Mouse (Mus musculus) MEL (cell line): Measurements from ENCODE around the gene Fosl1. TPM values are rescaled to one million over a fixed set of nuclear protein-coding genes. Genes with fewer than 3 reads are reported as not detected.

Experiments used
- DNase-seq: peaks from one replicate; pipeline ENCODE4 v3.0.0; 2011; ENCODE audit warnings: low read depth, low spot score
- H3K27ac ChIP-seq: 2 replicates; pipeline ENCODE4 v1.5.1; 2012; ENCODE audit warnings: low read depth, mild to moderate bottlenecking, control low read depth, low read length, moderate library complexity; ENCODE audit not compliant: control insufficient read depth
- H3K27me3 ChIP-seq, 2 experiments: fragments of 150-350 bp in 1 of 2; sonication (generic) in 1 of 2; 2 replicates each; pipeline ENCODE4 v1.6.1; 2012; ENCODE audit warnings: low read length in 2 of 2, mild to moderate bottlenecking in 2 of 2, improper control_type of control experiment in 1 of 2, moderate library complexity in 1 of 2; ENCODE audit not compliant: insufficient read depth in 2 of 2, control insufficient read depth in 1 of 2
- H3K36me3 ChIP-seq, 2 experiments: 2 replicates each; pipeline ENCODE4 v1.6.1; 2012 to 2014; ENCODE audit warnings: low read length in 2 of 2, improper control_type of control experiment in 1 of 2, inconsistent platforms in 1 of 2, mild to moderate bottlenecking in 1 of 2; ENCODE audit not compliant: insufficient read depth in 2 of 2, control insufficient read depth in 1 of 2
- H3K4me1 ChIP-seq, 2 experiments: fragments of 150-350 bp in 1 of 2; sonication (generic) in 1 of 2; 2 replicates each; pipeline ENCODE4 v1.6.1; 2012; ENCODE audit warnings: low read length in 2 of 2, improper control_type of control experiment in 1 of 2, mild to moderate bottlenecking in 1 of 2; ENCODE audit not compliant: insufficient read depth in 2 of 2, control insufficient read depth in 1 of 2
- H3K4me3 ChIP-seq, 2 experiments: fragments of 150-350 bp in 1 of 2; sonication (generic) in 1 of 2; 2 replicates each; pipeline ENCODE4 v1.5.1; 2012; ENCODE audit warnings: low read depth in 2 of 2, low read length in 2 of 2, mild to moderate bottlenecking in 2 of 2, moderate library complexity in 2 of 2, control low read depth in 1 of 2, improper control_type of control experiment in 1 of 2; ENCODE audit not compliant: control insufficient read depth in 1 of 2, insufficient read depth in 1 of 2
- H3K79me2 ChIP-seq: 2 replicates; pipeline ENCODE4 v1.6.1; 2012; ENCODE audit warnings: mild to moderate bottlenecking, low read length, moderate library complexity; ENCODE audit not compliant: control insufficient read depth, poor library complexity, insufficient read depth
- H3K9ac ChIP-seq: 2 replicates; pipeline ENCODE4 v1.6.1; 2012; ENCODE audit warnings: low read depth, mild to moderate bottlenecking, control low read depth, low read length, moderate library complexity; ENCODE audit not compliant: control insufficient read depth, poor library complexity, severe bottlenecking
- H3K9me3 ChIP-seq: fragments of 150-350 bp; sonication (generic); replicated peaks from 2 replicates; pipeline ENCODE4 v1.6.1; 2012; ENCODE audit warnings: mild to moderate bottlenecking, low read length, improper control_type of control experiment, moderate library complexity; ENCODE audit not compliant: insufficient read depth
- ELF1 ChIP-seq: IDR thresholded peaks from 2 replicates; pipeline ENCODE4 v1.6.1; 2014; ENCODE audit warnings: low read depth, mild to moderate bottlenecking, inconsistent platforms, low read length, improper control_type of control experiment, moderate library complexity
- ETS1 ChIP-seq: IDR thresholded peaks from 2 replicates; pipeline ENCODE4 v1.6.1; 2012; ENCODE audit warnings: low read depth, mild to moderate bottlenecking, inconsistent platforms, low read length, improper control_type of control experiment, moderate library complexity
- GABPA ChIP-seq: IDR thresholded peaks from 2 replicates; pipeline ENCODE4 v1.6.1; 2012; ENCODE audit warnings: low read depth, mild to moderate bottlenecking, inconsistent platforms, low read length, improper control_type of control experiment, moderate library complexity
- HCFC1 ChIP-seq: IDR thresholded peaks from 2 replicates; pipeline ENCODE4 v1.6.1; 2012; ENCODE audit warnings: low read depth, mild to moderate bottlenecking, inconsistent platforms, low read length, improper control_type of control experiment, moderate library complexity
- KAT2A ChIP-seq: conservative IDR thresholded peaks from 2 replicates; pipeline ENCODE4 v1.6.1; 2012; ENCODE audit warnings: low read depth, low read length, improper control_type of control experiment, inconsistent platforms
- MAZ ChIP-seq: IDR thresholded peaks from 2 replicates; pipeline ENCODE4 v1.6.1; 2012; ENCODE audit warnings: low read depth, mild to moderate bottlenecking, inconsistent platforms, low read length, improper control_type of control experiment
- MXI1 ChIP-seq: IDR thresholded peaks from 2 replicates; pipeline ENCODE4 v1.6.1; 2011; ENCODE audit warnings: mild to moderate bottlenecking, low read depth, low read length, improper control_type of control experiment
- MYC ChIP-seq: IDR thresholded peaks from 2 replicates; pipeline ENCODE4 v1.6.1; 2011; ENCODE audit warnings: low read depth, mild to moderate bottlenecking, low read length, improper control_type of control experiment, moderate library complexity
- POLR2A ChIP-seq, 2 experiments: IDR thresholded peaks; 2 replicates each; pipeline ENCODE4 v1.6.1; 2011 to 2012; ENCODE audit warnings: low read length in 2 of 2, mild to moderate bottlenecking in 2 of 2, control low read depth in 1 of 2, improper control_type of control experiment in 1 of 2, low read depth in 1 of 2, moderate library complexity in 1 of 2; ENCODE audit not compliant: control insufficient read depth in 1 of 2, insufficient read depth in 1 of 2, poor library complexity in 1 of 2
- RAD21 ChIP-seq: IDR thresholded peaks from 2 replicates; pipeline ENCODE4 v1.6.1; 2011; ENCODE audit warnings: mild to moderate bottlenecking, low read depth, low read length, improper control_type of control experiment
- RCOR1 ChIP-seq: IDR thresholded peaks from 2 replicates; pipeline ENCODE4 v1.6.1; 2012; ENCODE audit warnings: low read depth, mild to moderate bottlenecking, inconsistent platforms, low read length, improper control_type of control experiment
- SIN3A ChIP-seq: IDR thresholded peaks from 2 replicates; pipeline ENCODE4 v1.6.1; 2012; ENCODE audit warnings: low read length, improper control_type of control experiment, inconsistent platforms
- TAL1 ChIP-seq: IDR thresholded peaks from 2 replicates; pipeline ENCODE4 v1.6.1; 2012; ENCODE audit warnings: mild to moderate bottlenecking, inconsistent platforms, low read length, moderate library complexity, mixed read lengths
- TBP ChIP-seq: IDR thresholded peaks from 2 replicates; pipeline ENCODE4 v1.8.0; 2011; ENCODE audit warnings: low read depth, low read length, improper control_type of control experiment
- TCF12 ChIP-seq: IDR thresholded peaks from 2 replicates; pipeline ENCODE4 v1.6.1; 2014; ENCODE audit warnings: low read depth, mild to moderate bottlenecking, inconsistent platforms, low read length, improper control_type of control experiment, moderate library complexity
- UBTF ChIP-seq: IDR thresholded peaks from 2 replicates; pipeline ENCODE4 v1.6.1; 2012; ENCODE audit warnings: low read depth, mild to moderate bottlenecking, inconsistent platforms, low read length, improper control_type of control experiment, moderate library complexity, borderline replicate concordance; ENCODE audit not compliant: insufficient read depth
- USF2 ChIP-seq, 2 experiments: IDR thresholded peaks; 2 replicates each; pipeline ENCODE4 v1.6.1; 2011 to 2012; ENCODE audit warnings: improper control_type of control experiment in 2 of 2, low read length in 2 of 2, borderline replicate concordance in 1 of 2, inconsistent platforms in 1 of 2, low read depth in 1 of 2, mild to moderate bottlenecking in 1 of 2; ENCODE audit not compliant: insufficient read depth in 1 of 2
- ZC3H11A ChIP-seq: IDR thresholded peaks from 2 replicates; pipeline ENCODE4 v1.6.1; 2012; ENCODE audit warnings: low read depth, mild to moderate bottlenecking, inconsistent platforms, low read length, improper control_type of control experiment
- ZKSCAN1 ChIP-seq: IDR thresholded peaks from 2 replicates; pipeline ENCODE4 v1.6.1; 2012; ENCODE audit warnings: low read depth, mild to moderate bottlenecking, inconsistent platforms, low read length, improper control_type of control experiment, moderate library complexity
- ZMIZ1 ChIP-seq: IDR thresholded peaks from 2 replicates; pipeline ENCODE4 v1.6.1; 2012; ENCODE audit warnings: low read depth, mild to moderate bottlenecking, inconsistent platforms, low read length, improper control_type of control experiment, moderate library complexity
- polyA plus RNA-seq, 2 experiments: library from polyadenylated mRNA; stranded (reverse) in 1 of 2; unstranded in 1 of 2; fragments of >175 nt in 1 of 2; fragments of >200 nt in 1 of 2; gene quantifications; 2 replicates each; pipeline versions ENCODE4 v1.2.1 to v1.2.4; 2012; ENCODE audit warnings: low replicate concordance in 2 of 2, low read depth in 1 of 2; ENCODE audit not compliant: insufficient read length in 2 of 2, insufficient read depth in 1 of 2, missing spikeins in 1 of 2
- total RNA-seq: library from RNA; depleted of rRNA; stranded (reverse); fragments of 300-350 nt; gene quantifications from 2 replicates; pipeline ENCODE4 v1.2.3, GENCODE M21; 2012

Fosl1 gene
- total and polyA plus RNA-seq, 3 experiments = 2.0 to 3.1 TPM; not detected in 1

- TF ChIP-seq TBP = no peak; the same call in 1 of the 2 replicates
- TF ChIP-seq ZMIZ1 = 0 out of 2 replicates have a peak, but pooled peaks have one; percentile 76
- no peak for TF ChIP-seq ZC3H11A
- no peak for TF ChIP-seq GABPA
- 0 out of 2 replicates have a peak, but pooled peaks have one; percentile 7 for TF ChIP-seq RCOR1
- TF ChIP-seq USF2 (IDR thresholded peaks at IDR 0.05; ENCODE audit: borderline replicate concordance in 1 of 2, insufficient read depth in 1 of 2, low read depth in 1 of 2, low read length in 2 of 2) = no peak
- TF ChIP-seq KAT2A = peak; percentile 42; the same call in 1 of the 2 replicates
- no peak for TF ChIP-seq UBTF
- peak; percentile 81 for TF ChIP-seq ELF1
- TF ChIP-seq MYC = no peak
- peak; percentile 68 for TF ChIP-seq HCFC1
- peak; percentile 19; the same call in 1 of the 2 replicates for TF ChIP-seq MXI1
- no peak for TF ChIP-seq ZKSCAN1
These were observed 26.4 kb downstream of the Fosl1 start, which contains the start of gene Efemp2 (continued) for GRCm38 (mm10) chr19:5473720-5474119.

DNA sequence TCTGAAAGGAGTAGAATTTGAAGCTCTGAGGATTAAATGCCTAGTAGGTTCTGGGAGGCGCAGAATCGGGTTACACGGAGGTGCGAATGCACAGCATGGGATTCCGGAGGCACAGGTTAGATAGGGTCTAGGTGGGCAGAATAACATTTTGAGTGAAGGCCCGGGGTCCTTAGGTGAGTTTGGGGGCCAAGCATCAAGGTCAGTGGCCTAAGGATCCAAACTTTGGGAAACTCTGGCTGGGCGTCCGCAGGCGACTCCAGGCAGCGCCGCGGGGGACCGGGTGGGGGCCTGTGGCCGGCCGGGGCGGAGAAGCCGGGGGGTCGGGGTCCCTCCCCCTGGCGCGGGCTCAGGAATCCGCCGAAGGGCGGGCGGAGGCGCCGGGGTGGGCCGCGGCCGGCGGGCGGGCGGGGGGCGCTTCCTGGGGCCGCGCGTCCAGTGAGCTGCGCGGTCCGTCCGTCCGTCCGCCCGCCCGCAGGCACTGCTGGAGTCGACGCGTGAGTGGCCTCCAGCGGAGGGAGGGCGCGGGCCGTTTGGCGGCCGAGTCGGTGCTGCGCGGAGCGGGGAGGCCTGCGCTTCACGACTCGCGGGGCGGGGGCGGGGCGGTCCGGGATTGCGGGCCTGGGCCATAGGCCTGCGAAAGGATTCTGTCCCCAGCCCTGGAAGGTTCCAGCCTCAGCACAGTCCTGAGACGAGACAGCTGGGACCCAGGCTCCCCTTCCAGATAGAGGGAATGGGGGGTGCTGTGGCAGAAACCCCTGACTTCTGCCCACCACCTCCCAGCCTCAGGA, 27.1 kb downstream of the Fosl1 start:
- Histone ChIP-seq H3K9me3 (no peaks in the 10 kb centered on the region), H3K27ac (peak overlapping the region; percentile 41; the same call in 1 of the 2 replicates), H3K9ac (peak overlapping the region; percentile 78), H3K4me3 (peak overlapping the region; percentile 67 to 92), H3K79me2 (no peaks in the 10 kb centered on the region; the same call in 1 of the 2 replicates), H3K4me1 (peaks cover 0 to 5% of the 10 kb centered on the region in 2 experiments; a peak in 1 of 4 replicates), H3K36me3 (peaks cover 0 to 4% of the 10 kb centered on the region in 2 experiments; a peak in 2 of 4 replicates), H3K27me3 (no peaks in the 10 kb centered on the region)
- no peak for DNase-seq
- peak; percentile 11; the same call in 1 of the 2 replicates for TF ChIP-seq HCFC1
- 0 out of 2 replicates have a peak, but pooled peaks have one; percentile 1 for TF ChIP-seq MXI1
- TF ChIP-seq POLR2A (IDR thresholded peaks at IDR 0.05; ENCODE audit: control insufficient read depth in 1 of 2, insufficient read depth in 1 of 2, low read depth in 1 of 2, low read length in 2 of 2, poor library complexity in 1 of 2) = 0 out of 4 replicates have a peak, but pooled peaks of 1 of the 2 experiments have one; percentile 54
- no peak for TF ChIP-seq TBP

GRCm38 (mm10) chr19:5475069-5475714, 27.8 kb downstream of the Fosl1 start:
- no peaks in the 10 kb centered on the region for H3K27me3 ChIP-seq
- TF ChIP-seq MYC = no peak
- no peak for TF ChIP-seq TCF12
- TF ChIP-seq TAL1 = no peak
- no peak for TF ChIP-seq POLR2A (IDR thresholded peaks at IDR 0.05; ENCODE audit: control insufficient read depth in 1 of 2, insufficient read depth in 1 of 2, low read depth in 1 of 2, low read length in 2 of 2, poor library complexity in 1 of 2)
- no peak for TF ChIP-seq SIN3A
- TF ChIP-seq ELF1 = no peak
- no peak for TF ChIP-seq ETS1
- no peak for TF ChIP-seq MAZ
- TF ChIP-seq RAD21 = no peak
- TF ChIP-seq ZC3H11A = no peak
- H3K9me3 ChIP-seq = no peaks in the 10 kb centered on the region
- peaks cover 0 to 5% of the 10 kb centered on the region in 2 experiments; a peak in 1 of 4 replicates for H3K4me1 ChIP-seq
- H3K36me3 ChIP-seq = peaks cover 0 to 4% of the 10 kb centered on the region in 2 experiments; a peak in 2 of 4 replicates
- DNase-seq = no peak
- peak overlapping the region; percentile 78 for H3K9ac ChIP-seq
- H3K27ac ChIP-seq = no peak overlapping the region
- H3K4me3 ChIP-seq = peak overlapping the region; percentile 47 to 92; a peak in 3 of 4 replicates
- H3K79me2 ChIP-seq = no peaks in the 10 kb centered on the region; the same call in 1 of the 2 replicates
